Mouse (Mus musculus) heart, postnatal 0 days (tissue): ENCODE results near the gene Myef2. TPM values are rescaled to one million over a fixed set of nuclear protein-coding genes. Genes with fewer than 3 reads are reported as not detected.

Source experiments
- ATAC-seq: fragments of 200-750 bp; cut with Nextera tagmentation; 2 replicates; pipeline ENCODE4 v1.8.0; 2017; ENCODE audit warnings: low read depth, moderate number of reproducible peaks, moderate library complexity; ENCODE audit not compliant: insufficient read depth
- DNase-seq: peaks from one replicate; pipeline ENCODE4 v3.0.0-alpha.2; 2016; ENCODE audit warnings: low spot score
- H3K27ac ChIP-seq: fragments of 300-500 bp; sonication (generic); 2 replicates; pipeline ENCODE4 v1.5.1; 2014; ENCODE audit warnings: low read depth, mild to moderate bottlenecking
- H3K27me3 ChIP-seq: fragments of 300-500 bp; sonication (generic); 2 replicates; pipeline ENCODE4 v1.6.1; 2014; ENCODE audit warnings: low read length, mixed read lengths; ENCODE audit not compliant: control insufficient read depth, insufficient read depth
- H3K36me3 ChIP-seq: fragments of 300-500 bp; sonication (generic); replicated peaks from 2 replicates; pipeline ENCODE4 v1.6.1; 2014; ENCODE audit warnings: low read length, mixed read lengths; ENCODE audit not compliant: control insufficient read depth, insufficient read depth
- H3K4me1 ChIP-seq: fragments of 300-500 bp; sonication (generic); 2 replicates; pipeline ENCODE4 v1.6.1; 2014; ENCODE audit warnings: antibody characterized with exemption; ENCODE audit not compliant: control insufficient read depth, insufficient read depth
- H3K4me2 ChIP-seq: fragments of 300-500 bp; sonication (generic); 2 replicates; pipeline ENCODE4 v1.6.1; 2014; ENCODE audit warnings: low read depth, mild to moderate bottlenecking, low read length, moderate library complexity
- H3K4me3 ChIP-seq: fragments of 300-500 bp; sonication (generic); 2 replicates; pipeline ENCODE4 v1.5.1; 2014; ENCODE audit warnings: low read depth, low read length
- H3K9ac ChIP-seq: fragments of 300-500 bp; sonication (generic); replicated peaks from 2 replicates; pipeline ENCODE4 v1.6.1; 2014; ENCODE audit warnings: low read depth, low read length, mixed read lengths
- H3K9me3 ChIP-seq: fragments of 300-500 bp; sonication (generic); replicated peaks from 2 replicates; pipeline ENCODE4 v1.6.1; 2016; ENCODE audit warnings: low read length; ENCODE audit not compliant: control insufficient read depth
- CTCF ChIP-seq: IDR thresholded peaks from 2 replicates; pipeline ENCODE4 v1.5.1; 2016; ENCODE audit warnings: antibody characterized with exemption, control low read depth, low read depth
- EP300 ChIP-seq: IDR thresholded peaks from 2 replicates; pipeline ENCODE4 v1.6.1; 2016; ENCODE audit warnings: antibody characterized with exemption, low read depth
- WGBS: fragments of 180-500 bp; shearing (Covaris S2); extraction: QIAGEN DNeasy Blood & Tissue Kit; methylation state at CpG from one replicate; pipeline ENCODE4 v1.1.7; 2014; 5-methylcytosine and 5-hydroxymethylcytosine counted together
- polyA plus RNA-seq: library from polyadenylated mRNA; unstranded; fragments of >200 nt; fragmentation: Nextera tagmentation; extraction: Ambion mirVana; gene quantifications from 2 replicates; pipeline ENCODE4 v1.2.1, GENCODE M21; 2015
- total RNA-seq: library from RNA; depleted of rRNA; stranded (reverse); fragments of >200 nt; gene quantifications from 2 replicates; pipeline ENCODE4 v1.2.3, GENCODE M21; 2014; ENCODE audit warnings: low replicate concordance

The Myef2 gene
- total and polyA plus RNA-seq, 2 experiments from 2014 or later = 14.5 to 24.3 TPM

DNA sequence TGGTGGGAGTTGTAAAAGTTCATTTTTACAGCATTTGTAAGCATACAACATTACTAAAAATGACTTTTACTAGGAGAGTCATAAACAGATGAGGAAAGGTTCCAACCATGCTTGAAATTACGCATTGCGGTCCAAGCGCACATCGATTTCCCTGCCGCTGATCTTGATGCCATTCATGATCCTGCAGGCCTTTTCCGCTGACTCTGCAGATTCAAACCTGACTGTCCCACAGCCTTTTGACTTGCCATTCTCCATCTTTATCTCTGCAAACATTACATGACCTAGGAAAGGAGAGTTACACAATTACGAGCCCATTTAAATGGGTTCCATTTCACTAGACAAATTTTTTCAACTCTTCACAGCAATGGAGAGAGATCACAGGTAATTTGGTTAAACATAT is 34.7 kb downstream of the Myef2 start:
- WGBS = 95% methylated on average over 7 of the region's 7 CpGs
- TF ChIP-seq CTCF (no peak), EP300 (no peak)
- DNase-seq = no peak
- H3K36me3 ChIP-seq = peaks cover 34% of the 10 kb centered on the region
- H3K9me3 ChIP-seq = no peaks in the 10 kb centered on the region
- no peaks in the 10 kb centered on the region for H3K27me3 ChIP-seq
- ATAC-seq = no peak
- no peak overlapping the region for H3K4me3 ChIP-seq
- no peak overlapping the region for H3K9ac ChIP-seq
- no peaks in the 10 kb centered on the region for H3K4me1 ChIP-seq
- no peak overlapping the region for H3K27ac ChIP-seq
- H3K4me2 ChIP-seq = no peak overlapping the region

DNA sequence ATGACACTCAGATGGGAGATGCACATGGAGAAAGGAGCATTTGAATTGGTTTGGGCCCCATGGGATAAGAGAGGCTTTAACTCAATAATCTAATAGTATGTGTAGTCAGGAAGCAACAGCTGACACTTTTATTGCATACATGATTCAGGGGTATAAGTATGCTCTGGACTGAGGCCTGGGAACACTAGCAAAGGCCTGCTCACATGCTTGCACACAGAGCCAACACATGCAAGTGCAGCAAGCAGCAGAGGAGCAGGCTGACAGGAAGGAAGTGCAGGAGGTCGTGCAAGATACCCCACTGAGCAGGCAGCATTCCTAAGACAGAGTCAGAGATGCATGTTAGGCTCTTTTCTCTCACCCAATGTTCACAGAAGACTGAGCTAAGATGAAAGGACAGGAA is 39.6 kb downstream of the Myef2 start:
- no peak overlapping the region for H3K4me3 ChIP-seq
- peaks cover 26% of the 10 kb centered on the region for H3K36me3 ChIP-seq
- no peaks in the 10 kb centered on the region for H3K27me3 ChIP-seq
- H3K4me2 ChIP-seq = no peak overlapping the region
- H3K9me3 ChIP-seq = no peaks in the 10 kb centered on the region
- H3K4me1 ChIP-seq = no peaks in the 10 kb centered on the region
- no peak overlapping the region for H3K27ac ChIP-seq
- ATAC-seq (no peak), DNase-seq (no peak)
- no peak for TF ChIP-seq EP300
- no peak for TF ChIP-seq CTCF
- no peak overlapping the region for H3K9ac ChIP-seq
- 21% methylated on average over 1 of the region's 1 CpGs for WGBS

DNA sequence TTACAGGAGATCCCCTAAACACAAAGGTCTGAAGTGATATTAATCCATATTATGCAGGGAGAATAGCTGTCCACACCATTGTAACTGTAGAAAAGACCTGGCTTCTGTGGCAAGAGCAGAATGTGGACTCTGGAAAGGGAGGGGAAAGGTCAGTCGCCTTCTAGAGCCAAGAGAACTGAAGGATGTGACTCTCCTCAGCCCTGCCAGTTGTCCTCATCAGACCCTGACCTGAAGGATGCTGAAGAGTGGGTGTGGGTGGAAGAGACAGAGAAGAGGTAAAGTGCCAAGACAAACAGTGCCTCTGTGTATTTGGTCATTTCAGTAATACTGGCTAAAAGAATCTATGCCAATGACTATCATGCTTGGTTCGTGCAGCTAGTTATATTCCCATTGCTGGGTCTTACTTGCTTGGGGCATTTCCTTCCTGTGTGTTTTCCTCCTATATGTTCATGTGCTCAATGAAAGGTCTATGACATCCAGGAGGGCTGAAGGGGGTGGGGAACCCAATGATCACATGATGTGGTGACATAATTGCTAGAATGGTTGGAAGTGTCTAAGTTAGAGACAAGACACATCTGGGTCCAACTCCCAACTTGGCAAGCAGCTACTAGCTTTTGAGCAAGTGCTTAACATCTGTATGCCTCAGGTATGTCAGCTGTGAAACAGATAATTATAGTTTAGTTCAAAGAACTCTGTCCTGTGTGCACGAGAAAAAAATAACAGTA is 50.2 kb downstream of the Myef2 start:
- Histone ChIP-seq H3K27me3 (no peaks in the 10 kb centered on the region), H3K9me3 (no peaks in the 10 kb centered on the region), H3K4me2 (no peak overlapping the region), H3K4me1 (no peaks in the 10 kb centered on the region; the same call in 1 of the 2 replicates), H3K36me3 (no peaks in the 10 kb centered on the region), H3K27ac (no peak overlapping the region), H3K4me3 (no peak overlapping the region), H3K9ac (no peak overlapping the region)
- no peak for ATAC-seq
- DNase-seq = no peak
- TF ChIP-seq CTCF (no peak), EP300 (no peak)
- 52% methylated on average over 3 of the region's 3 CpGs for WGBS

GRCm38 (mm10) chr2:125068696-125069095 is 54.8 kb downstream of the Myef2 start:
- Histone ChIP-seq H3K9ac (no peak overlapping the region), H3K27ac (no peak overlapping the region), H3K4me3 (no peak overlapping the region), H3K4me2 (no peak overlapping the region), H3K27me3 (no peaks in the 10 kb centered on the region), H3K4me1 (no peaks in the 10 kb centered on the region; the same call in 1 of the 2 replicates), H3K9me3 (no peaks in the 10 kb centered on the region), H3K36me3 (no peaks in the 10 kb centered on the region)
- TF ChIP-seq EP300 (no peak), CTCF (no peak)
- ATAC-seq = no peak
- no peak for DNase-seq
- WGBS = 83% methylated on average over 12 of the region's 12 CpGs

GRCm38 (mm10) chr2:125067894-125068293 is 55.6 kb downstream of the Myef2 start, which contains the start of gene Slc24a5:
TSS of gene Slc24a5 (plus strand) at chr2:125068124.
- TF ChIP-seq CTCF (no peak), EP300 (no peak)
- ATAC-seq = no peak
- H3K27ac ChIP-seq = no peak within 1 kb of the TSS

GRCm38 (mm10) chr2:125067373-125067772 is 56.1 kb downstream of the Myef2 start:
- Histone ChIP-seq H3K27me3 (no peaks in the 10 kb centered on the region), H3K4me2 (no peak overlapping the region), H3K36me3 (no peaks in the 10 kb centered on the region), H3K4me1 (no peaks in the 10 kb centered on the region), H3K9me3 (no peaks in the 10 kb centered on the region), H3K9ac (no peak overlapping the region), H3K27ac (no peak overlapping the region), H3K4me3 (no peak overlapping the region)
- no peak for DNase-seq
- TF ChIP-seq EP300 (no peak), CTCF (no peak)
- ATAC-seq = no peak
- 90% methylated on average over 7 of the region's 7 CpGs for WGBS

More at GRCm38 (mm10) chr2:125067894-125068293, 55.6 kb downstream of the Myef2 start, which contains the start of gene Slc24a5:
- no peak within 1 kb of the TSS for H3K9ac ChIP-seq
- no peak within 1 kb of the TSS for H3K4me2 ChIP-seq
- DNase-seq = no peak
- 47% methylated on average over 9 of the region's 10 CpGs for WGBS
- no peaks in the 10 kb centered on the region for H3K9me3 ChIP-seq
- H3K4me3 ChIP-seq = no peak within 1 kb of the TSS
- H3K27me3 ChIP-seq = no peaks in the 10 kb centered on the region
- H3K4me1 ChIP-seq = no peaks in the 10 kb centered on the region
- H3K36me3 ChIP-seq = no peaks in the 10 kb centered on the region
